Mouse (Mus musculus) limb, embryonic 14.5 days (tissue): ENCODE measurements around the gene Otof. TPM values are rescaled to one million over a fixed set of nuclear protein-coding genes. Genes with fewer than 3 reads are reported as not detected.

Experiments used
- ATAC-seq: fragments of 200-750 bp; cut with Nextera tagmentation; 2 replicates; pipeline ENCODE4 v1.8.0; 2017; ENCODE audit warnings: low read depth, moderate number of reproducible peaks, moderate TSS enrichment; ENCODE audit not compliant: low FRiP score
- DNase-seq: peaks from one replicate; pipeline ENCODE4 v3.0.0-alpha.2; 2015; ENCODE audit warnings: low spot score
- H3K27ac ChIP-seq: fragments of 300-500 bp; sonication (generic); replicated peaks from 2 replicates; pipeline ENCODE4 v1.5.1; 2014; ENCODE audit warnings: low read depth, mild to moderate bottlenecking, low read length, moderate library complexity, mixed read lengths
- H3K27me3 ChIP-seq: fragments of 300-500 bp; sonication (generic); 2 replicates; pipeline ENCODE4 v1.6.1; 2014; ENCODE audit warnings: low read length, mixed read lengths; ENCODE audit not compliant: control insufficient read depth, insufficient read depth
- H3K36me3 ChIP-seq: fragments of 300-500 bp; sonication (generic); 2 replicates; pipeline ENCODE4 v1.6.1; 2014; ENCODE audit warnings: mild to moderate bottlenecking, low read length, moderate library complexity, mixed read lengths; ENCODE audit not compliant: control insufficient read depth, insufficient read depth
- H3K4me1 ChIP-seq: fragments of 300-500 bp; sonication (generic); 2 replicates; pipeline ENCODE4 v1.6.1; 2014; ENCODE audit warnings: antibody characterized with exemption, low read length, mixed read lengths; ENCODE audit not compliant: control insufficient read depth, insufficient read depth
- H3K4me2 ChIP-seq: fragments of 300-500 bp; sonication (generic); replicated peaks from 2 replicates; pipeline ENCODE4 v1.6.1; 2014; ENCODE audit warnings: low read depth, mild to moderate bottlenecking, low read length, moderate library complexity; ENCODE audit not compliant: severe bottlenecking
- H3K4me3 ChIP-seq: fragments of 300-500 bp; sonication (generic); replicated peaks from 2 replicates; pipeline ENCODE4 v1.5.1; 2014; ENCODE audit warnings: low read length
- H3K9ac ChIP-seq: fragments of 300-500 bp; sonication (generic); 2 replicates; pipeline ENCODE4 v1.6.1; 2014; ENCODE audit warnings: mild to moderate bottlenecking, low read depth, low read length, moderate library complexity; ENCODE audit not compliant: severe bottlenecking
- H3K9me3 ChIP-seq: fragments of 300-500 bp; sonication (generic); 2 replicates; pipeline ENCODE4 v1.6.1; 2016; ENCODE audit warnings: low read length; ENCODE audit not compliant: control insufficient read depth
- POLR2A ChIP-seq: fragments of 200-500 bp; IDR thresholded peaks from 2 replicates; pipeline ENCODE4 v1.8.0; 2012; ENCODE audit warnings: inconsistent platforms, mild to moderate bottlenecking, moderate library complexity, borderline replicate concordance; ENCODE audit not compliant: insufficient read depth, insufficient read length; ENCODE audit errors: extremely low read depth
- WGBS: fragments of 180-500 bp; shearing (Covaris S2); extraction: QIAGEN DNeasy Blood & Tissue Kit; methylation state at CpG from one replicate; pipeline ENCODE4 v1.1.7; 2014; 5-methylcytosine and 5-hydroxymethylcytosine counted together
- polyA plus RNA-seq, 2 experiments: library from polyadenylated mRNA; depleted of rRNA in 1 of 2; stranded (reverse) in 1 of 2; unstranded in 1 of 2; fragments of >200 nt; fragmentation: Nextera tagmentation in 1 of 2; extraction: Ambion mirVana in 1 of 2; gene quantifications; 2 replicates each; pipeline versions ENCODE4 v1.2.1 to v1.2.3; 2012 to 2014

The Otof gene
- polyA plus RNA-seq, 2 experiments = 0.29 to 1.0 TPM

DNA sequence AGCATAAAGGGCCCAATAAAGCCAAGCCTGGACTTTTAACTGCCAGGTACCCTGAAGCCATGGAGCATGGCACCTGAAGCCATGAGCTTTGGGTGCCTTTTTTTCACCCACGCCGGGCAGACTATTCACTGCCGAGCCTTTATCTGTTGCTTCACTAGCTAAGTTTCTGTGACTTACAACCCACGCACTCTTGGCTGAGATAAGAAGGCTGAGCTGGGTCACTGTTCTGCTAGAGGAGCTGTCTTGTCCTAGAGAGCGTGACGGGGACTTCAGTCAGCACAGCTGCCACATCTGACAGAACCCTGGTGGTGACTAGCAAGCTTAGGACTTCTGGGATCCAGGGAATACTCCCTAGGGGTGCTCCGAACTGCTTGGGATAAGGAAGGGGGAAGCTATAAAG, 32.0 kb upstream of the Otof start:
- Histone ChIP-seq H3K27ac (no peak overlapping the region), H3K36me3 (no peaks in the 10 kb centered on the region), H3K9ac (no peak overlapping the region), H3K4me1 (peaks cover 19% of the 10 kb centered on the region), H3K4me2 (no peak overlapping the region), H3K27me3 (no peaks in the 10 kb centered on the region), H3K9me3 (no peaks in the 10 kb centered on the region), H3K4me3 (no peak overlapping the region)
- TF ChIP-seq POLR2A = no peak
- 83% methylated on average over 7 of the region's 7 CpGs for WGBS
- DNase-seq (no peak), ATAC-seq (no peak)

GRCm38 (mm10) chr5:30490845-30491244, 29.1 kb upstream of the Otof start:
- TF ChIP-seq POLR2A = no peak
- no peaks in the 10 kb centered on the region for H3K9me3 ChIP-seq
- ATAC-seq (no peak), DNase-seq (no peak)
- H3K27me3 ChIP-seq = no peaks in the 10 kb centered on the region
- no peaks in the 10 kb centered on the region for H3K36me3 ChIP-seq
- H3K4me1 ChIP-seq = no peaks in the 10 kb centered on the region
- 75% methylated on average over 5 of the region's 5 CpGs for WGBS
- no peak overlapping the region for H3K27ac ChIP-seq
- H3K4me3 ChIP-seq = no peak overlapping the region
- no peak overlapping the region for H3K9ac ChIP-seq
- H3K4me2 ChIP-seq = no peak overlapping the region

DNA sequence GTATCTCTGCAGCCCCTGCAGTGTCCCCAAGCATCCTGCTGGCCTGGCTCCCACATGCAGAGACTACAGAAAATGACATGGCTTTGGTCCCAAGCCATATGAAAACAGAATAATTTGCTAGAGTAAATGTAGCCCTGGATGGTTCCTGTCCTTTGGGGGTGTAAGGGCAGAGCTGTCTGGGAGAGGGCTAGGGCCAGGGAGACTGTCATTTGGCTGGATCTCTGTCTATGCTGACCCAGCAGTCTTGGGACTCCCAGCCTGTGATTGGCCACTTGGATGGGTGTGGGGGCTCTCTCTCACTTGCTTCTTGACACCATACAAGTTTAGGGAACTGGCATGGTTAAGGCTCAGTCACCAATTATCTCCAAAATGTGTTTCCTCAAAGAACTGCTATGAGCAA, 28.5 kb upstream of the Otof start:
- ATAC-seq = no peak

GRCm38 (mm10) chr5:30485136-30485535, 23.4 kb upstream of the Otof start:
- TF ChIP-seq POLR2A = no peak
- Histone ChIP-seq H3K27ac (no peak overlapping the region), H3K9ac (no peak overlapping the region), H3K4me2 (no peak overlapping the region), H3K4me1 (no peaks in the 10 kb centered on the region), H3K4me3 (no peak overlapping the region), H3K27me3 (no peaks in the 10 kb centered on the region), H3K9me3 (no peaks in the 10 kb centered on the region), H3K36me3 (no peaks in the 10 kb centered on the region)
- DNase-seq (no peak), ATAC-seq (no peak)
- WGBS = 83% methylated on average over 6 of the region's 6 CpGs

More for the DNA sequence above, 28.5 kb upstream of the Otof start:
- Histone ChIP-seq H3K27me3 (no peaks in the 10 kb centered on the region), H3K4me3 (no peak overlapping the region), H3K4me1 (no peaks in the 10 kb centered on the region), H3K9ac (no peak overlapping the region), H3K4me2 (no peak overlapping the region), H3K36me3 (no peaks in the 10 kb centered on the region), H3K27ac (no peak overlapping the region), H3K9me3 (no peaks in the 10 kb centered on the region)
- DNase-seq = no peak
- TF ChIP-seq POLR2A = no peak

- no peak for ATAC-seq
- H3K4me3 ChIP-seq = no peak overlapping the region
- no peak for DNase-seq
- no peak overlapping the region for H3K27ac ChIP-seq
- no peak overlapping the region for H3K9ac ChIP-seq
- H3K9me3 ChIP-seq = no peaks in the 10 kb centered on the region
- no peaks in the 10 kb centered on the region for H3K36me3 ChIP-seq
- no peak for TF ChIP-seq POLR2A
- no peaks in the 10 kb centered on the region for H3K27me3 ChIP-seq
- 67% methylated on average over 5 of the region's 5 CpGs for WGBS
- no peak overlapping the region for H3K4me2 ChIP-seq
- H3K4me1 ChIP-seq = no peaks in the 10 kb centered on the region
Observed at GRCm38 (mm10) chr5:30484591-30484990, 22.9 kb upstream of the Otof start.

GRCm38 (mm10) chr5:30483533-30483932, 21.8 kb upstream of the Otof start:
- ATAC-seq (no peak), DNase-seq (no peak)
- no peak for TF ChIP-seq POLR2A
- WGBS = 79% methylated on average over 8 of the region's 8 CpGs
- no peaks in the 10 kb centered on the region for H3K4me1 ChIP-seq
- H3K9me3 ChIP-seq = no peaks in the 10 kb centered on the region
- H3K36me3 ChIP-seq = no peaks in the 10 kb centered on the region
- no peaks in the 10 kb centered on the region for H3K27me3 ChIP-seq
- H3K4me3 ChIP-seq = no peak overlapping the region
- no peak overlapping the region for H3K4me2 ChIP-seq
- H3K27ac ChIP-seq = no peak overlapping the region
- no peak overlapping the region for H3K9ac ChIP-seq
